Mouse (Mus musculus) neural tube, embryonic 13.5 days (tissue): ENCODE data around the gene Cdc42ep4. TPM values are rescaled to one million over a fixed set of nuclear protein-coding genes. Genes with fewer than 3 reads are reported as not detected.

Experiments used
- ATAC-seq: fragments of 200-750 bp; cut with Nextera tagmentation; 2 replicates; pipeline ENCODE4 v1.8.0; 2017; ENCODE audit warnings: low read depth, mild to moderate bottlenecking, moderate TSS enrichment, moderate library complexity
- H3K27ac ChIP-seq: fragments of 300-500 bp; sonication (generic); replicated peaks from 2 replicates; pipeline ENCODE4 v1.5.1; 2015; ENCODE audit warnings: moderate library complexity, mild to moderate bottlenecking, inconsistent platforms
- H3K27me3 ChIP-seq: fragments of 300-500 bp; sonication (generic); 2 replicates; pipeline ENCODE4 v1.6.1; 2015; ENCODE audit warnings: mild to moderate bottlenecking, inconsistent platforms
- H3K36me3 ChIP-seq: fragments of 300-500 bp; sonication (generic); 2 replicates; pipeline ENCODE4 v1.6.1; 2015; ENCODE audit warnings: mild to moderate bottlenecking, inconsistent platforms
- H3K4me1 ChIP-seq: fragments of 300-500 bp; sonication (generic); replicated peaks from 2 replicates; pipeline ENCODE4 v1.6.1; 2015; ENCODE audit warnings: inconsistent platforms
- H3K4me2 ChIP-seq: fragments of 300-500 bp; sonication (generic); 2 replicates; pipeline ENCODE4 v1.6.1; 2015; ENCODE audit warnings: inconsistent platforms, mild to moderate bottlenecking, moderate library complexity
- H3K4me3 ChIP-seq: fragments of 300-500 bp; sonication (generic); 2 replicates; pipeline ENCODE4 v1.5.1; 2015; ENCODE audit warnings: mild to moderate bottlenecking, inconsistent platforms
- H3K9ac ChIP-seq: fragments of 300-500 bp; sonication (generic); 2 replicates; pipeline ENCODE4 v1.6.1; 2015; ENCODE audit warnings: moderate library complexity, mild to moderate bottlenecking, inconsistent platforms
- H3K9me3 ChIP-seq: fragments of 300-500 bp; sonication (generic); 2 replicates; pipeline ENCODE4 v1.6.1; 2016; ENCODE audit warnings: inconsistent platforms
- WGBS: fragments of 180-500 bp; shearing (Covaris S2); methylation state at CpG from one replicate; pipeline ENCODE4 v1.1.7; 2015; 5-methylcytosine and 5-hydroxymethylcytosine counted together
- polyA plus RNA-seq: library from polyadenylated mRNA; unstranded; fragments of >200 nt; fragmentation: Nextera tagmentation; extraction: Ambion mirVana; gene quantifications from 2 replicates; pipeline ENCODE4 v1.2.1, GENCODE M21; 2015

Gene Cdc42ep4
- polyA plus RNA-seq, 1 experiment from 2014 or later = 58.9 TPM

GRCm38 (mm10) chr11:113708629-113709213, 43.0 kb downstream of the Cdc42ep4 start:
- ATAC-seq = no peak

GRCm38 (mm10) chr11:113705966-113706652, 45.6 kb downstream of the Cdc42ep4 start:
- ATAC-seq = no peak
- H3K9ac ChIP-seq = no peak overlapping the region
- no peak overlapping the region for H3K4me2 ChIP-seq
- H3K27ac ChIP-seq = no peak overlapping the region
- no peak overlapping the region for H3K4me3 ChIP-seq
- 86% methylated on average over 15 of the region's 15 CpGs for WGBS
- peaks cover 18% of the 10 kb centered on the region for H3K36me3 ChIP-seq
- H3K9me3 ChIP-seq = no peaks in the 10 kb centered on the region
- peaks cover 15% of the 10 kb centered on the region; the same call in 1 of the 2 replicates for H3K27me3 ChIP-seq
- peaks cover 26% of the 10 kb centered on the region for H3K4me1 ChIP-seq

More at GRCm38 (mm10) chr11:113708629-113709213, 43.0 kb downstream of the Cdc42ep4 start:
- Histone ChIP-seq H3K27me3 (peaks cover 15% of the 10 kb centered on the region; the same call in 1 of the 2 replicates), H3K27ac (no peak overlapping the region), H3K36me3 (peaks cover 14% of the 10 kb centered on the region), H3K4me2 (no peak overlapping the region), H3K9me3 (no peaks in the 10 kb centered on the region), H3K4me1 (peaks cover 26% of the 10 kb centered on the region), H3K9ac (no peak overlapping the region), H3K4me3 (no peak overlapping the region)
- 52% methylated on average over 19 of the region's 19 CpGs for WGBS

- Histone ChIP-seq H3K27me3 (peaks cover 7% of the 10 kb centered on the region; the same call in 1 of the 2 replicates), H3K36me3 (peaks cover 29% of the 10 kb centered on the region), H3K9ac (no peak overlapping the region), H3K27ac (no peak overlapping the region), H3K4me1 (peaks cover 4% of the 10 kb centered on the region; the same call in 1 of the 2 replicates), H3K4me3 (no peak overlapping the region), H3K4me2 (no peak overlapping the region), H3K9me3 (no peaks in the 10 kb centered on the region)
- peak; percentile 60 for ATAC-seq
- 38% methylated on average over 5 of the region's 5 CpGs for WGBS
Observed at GRCm38 (mm10) chr11:113703758-113704157, 47.9 kb downstream of the Cdc42ep4 start.

DNA sequence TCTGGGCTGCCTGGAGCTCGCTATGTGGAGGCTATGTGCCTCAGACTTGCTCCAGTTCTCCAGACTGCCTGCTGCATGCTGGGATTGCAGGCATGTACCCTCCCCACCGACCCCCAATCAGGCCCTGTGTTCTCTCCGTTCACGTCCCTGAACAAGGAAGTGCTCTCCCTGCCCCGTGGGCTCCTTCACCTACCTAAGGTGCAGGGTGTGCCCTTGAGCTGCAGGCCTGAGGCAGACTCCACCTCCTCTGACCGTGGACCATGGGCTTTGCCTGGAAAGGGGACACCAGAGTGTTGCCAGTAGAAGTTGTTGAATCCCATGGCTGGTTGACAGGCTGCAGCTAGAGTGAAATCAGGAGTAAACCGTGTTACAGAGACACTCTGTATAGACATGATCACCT, 52.0 kb downstream of the Cdc42ep4 start:
- peaks cover 49% of the 10 kb centered on the region for H3K36me3 ChIP-seq
- peaks cover 4% of the 10 kb centered on the region; the same call in 1 of the 2 replicates for H3K4me1 ChIP-seq
- H3K9me3 ChIP-seq = no peaks in the 10 kb centered on the region
- WGBS = 87% methylated on average over 7 of the region's 7 CpGs
- peak overlapping the region; percentile 26; the same call in 1 of the 2 replicates for H3K9ac ChIP-seq
- no peak overlapping the region for H3K4me2 ChIP-seq
- no peak for ATAC-seq
- H3K27me3 ChIP-seq = no peaks in the 10 kb centered on the region
- H3K27ac ChIP-seq = no peak overlapping the region
- H3K4me3 ChIP-seq = no peak overlapping the region

DNA sequence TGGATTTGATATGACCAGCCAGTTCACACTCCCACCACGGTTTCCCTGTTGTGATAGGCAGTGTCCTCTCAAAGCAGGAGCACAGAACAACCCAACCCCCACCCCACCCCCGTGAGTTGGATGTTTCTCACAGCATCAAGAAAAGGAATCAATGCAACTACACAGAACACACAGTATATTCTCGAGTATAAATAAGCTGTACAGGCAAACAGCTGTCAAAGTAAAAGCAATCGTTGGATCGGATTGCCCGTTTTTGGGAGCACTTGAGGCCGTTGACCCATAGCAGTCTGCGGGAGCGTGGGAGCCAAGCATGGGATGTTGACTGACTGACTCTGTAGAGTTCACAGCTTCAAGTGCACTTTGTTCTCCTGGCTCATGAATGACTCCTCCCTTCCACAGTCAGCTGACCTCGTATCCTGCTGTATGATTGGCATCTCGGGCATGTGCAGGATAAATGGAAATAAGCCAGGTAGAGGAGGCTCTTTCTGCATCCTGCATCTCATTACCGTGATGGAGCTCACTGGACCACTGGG, 53.6 kb downstream of the Cdc42ep4 start:
- H3K27ac ChIP-seq = no peak overlapping the region
- H3K9ac ChIP-seq = no peak overlapping the region
- ATAC-seq = no peak
- no peaks in the 10 kb centered on the region for H3K4me1 ChIP-seq
- 82% methylated on average over 12 of the region's 12 CpGs for WGBS
- no peak overlapping the region for H3K4me3 ChIP-seq
- H3K9me3 ChIP-seq = no peaks in the 10 kb centered on the region
- no peak overlapping the region for H3K4me2 ChIP-seq
- H3K36me3 ChIP-seq = peaks cover 65% of the 10 kb centered on the region
- H3K27me3 ChIP-seq = no peaks in the 10 kb centered on the region

DNA sequence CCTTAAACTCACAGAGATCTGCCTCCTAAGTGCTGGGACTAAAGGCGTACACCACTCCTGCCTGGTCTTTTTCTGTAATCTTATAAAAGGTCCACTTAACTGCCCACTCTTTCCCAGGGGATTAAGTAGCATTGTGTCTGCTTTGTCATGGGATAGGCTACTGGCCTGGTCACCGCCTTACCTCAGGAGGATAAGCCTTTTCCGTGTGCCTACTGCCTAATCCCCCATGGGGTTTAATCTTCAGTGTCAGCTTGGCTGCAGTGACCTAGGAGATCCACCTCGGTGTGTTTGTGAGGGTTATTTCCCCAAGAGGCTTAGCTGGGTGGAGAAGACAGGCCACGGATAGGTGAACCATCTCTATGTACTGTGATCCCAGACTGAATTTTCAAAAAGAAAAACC, 54.1 kb downstream of the Cdc42ep4 start:
- no peak for ATAC-seq
- H3K27me3 ChIP-seq = no peaks in the 10 kb centered on the region
- H3K4me3 ChIP-seq = no peak overlapping the region
- H3K4me2 ChIP-seq = no peak overlapping the region
- WGBS = 81% methylated on average over 5 of the region's 5 CpGs
- no peaks in the 10 kb centered on the region for H3K9me3 ChIP-seq
- no peaks in the 10 kb centered on the region for H3K4me1 ChIP-seq
- H3K27ac ChIP-seq = no peak overlapping the region
- peaks cover 70% of the 10 kb centered on the region for H3K36me3 ChIP-seq
- H3K9ac ChIP-seq = no peak overlapping the region

- Histone ChIP-seq H3K36me3 (peaks cover 92% of the 10 kb centered on the region), H3K27me3 (no peaks in the 10 kb centered on the region), H3K9ac (no peak overlapping the region), H3K27ac (no peak overlapping the region), H3K9me3 (no peaks in the 10 kb centered on the region), H3K4me3 (no peak overlapping the region), H3K4me2 (no peak overlapping the region), H3K4me1 (peaks cover 6% of the 10 kb centered on the region)
- no peak for ATAC-seq
- 75% methylated on average over 3 of the region's 3 CpGs for WGBS
Observed at GRCm38 (mm10) chr11:113691851-113692250, 59.8 kb downstream of the Cdc42ep4 start.

- Histone ChIP-seq H3K4me1 (peaks cover 11% of the 10 kb centered on the region), H3K36me3 (peaks cover 87% of the 10 kb centered on the region), H3K27me3 (no peaks in the 10 kb centered on the region), H3K4me3 (no peak overlapping the region), H3K4me2 (no peak overlapping the region), H3K9ac (no peak overlapping the region), H3K9me3 (no peaks in the 10 kb centered on the region), H3K27ac (no peak overlapping the region)
- 92% methylated on average over 5 of the region's 5 CpGs for WGBS
- ATAC-seq = no peak
Observed at GRCm38 (mm10) chr11:113691318-113691717, 60.4 kb downstream of the Cdc42ep4 start.

DNA sequence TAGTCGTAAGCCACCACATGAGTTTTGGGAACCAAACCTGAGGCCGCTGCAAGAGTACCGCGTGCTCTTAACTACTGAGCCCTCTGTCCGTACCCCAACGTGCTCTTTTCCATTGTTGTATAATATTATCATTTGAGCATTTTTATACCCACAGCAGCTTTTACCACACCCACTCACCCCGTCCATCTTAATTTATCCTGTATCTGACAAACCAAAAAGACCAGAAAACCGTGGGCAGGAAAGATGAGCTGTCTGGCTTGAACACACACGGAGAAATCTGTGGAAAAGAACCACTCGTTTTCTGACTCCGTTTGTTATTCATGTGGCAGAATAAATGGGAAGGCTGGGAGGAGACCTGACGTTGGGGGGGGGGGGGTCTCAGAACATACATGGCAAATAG, 61.2 kb downstream of the Cdc42ep4 start:
- Histone ChIP-seq H3K36me3 (peaks cover 79% of the 10 kb centered on the region), H3K27ac (no peak overlapping the region), H3K27me3 (no peaks in the 10 kb centered on the region), H3K4me2 (no peak overlapping the region), H3K4me3 (no peak overlapping the region), H3K9me3 (no peaks in the 10 kb centered on the region), H3K4me1 (peaks cover 19% of the 10 kb centered on the region), H3K9ac (no peak overlapping the region)
- WGBS = 93% methylated on average over 12 of the region's 12 CpGs
- ATAC-seq = no peak

GRCm38 (mm10) chr11:113687031-113687430, 64.7 kb downstream of the Cdc42ep4 start:
- no peak overlapping the region for H3K4me3 ChIP-seq
- 0 out of 2 replicates have a peak overlapping the region, but pooled peaks have one; percentile 4 for H3K4me2 ChIP-seq
- no peaks in the 10 kb centered on the region for H3K9me3 ChIP-seq
- peaks cover 44% of the 10 kb centered on the region for H3K36me3 ChIP-seq
- WGBS = 27% methylated on average over 2 of the region's 2 CpGs
- H3K27me3 ChIP-seq = no peaks in the 10 kb centered on the region
- peaks cover 40% of the 10 kb centered on the region for H3K4me1 ChIP-seq
- H3K27ac ChIP-seq = peak overlapping the region; percentile 56
- H3K9ac ChIP-seq = peak overlapping the region; percentile 53
- no peak for ATAC-seq

DNA sequence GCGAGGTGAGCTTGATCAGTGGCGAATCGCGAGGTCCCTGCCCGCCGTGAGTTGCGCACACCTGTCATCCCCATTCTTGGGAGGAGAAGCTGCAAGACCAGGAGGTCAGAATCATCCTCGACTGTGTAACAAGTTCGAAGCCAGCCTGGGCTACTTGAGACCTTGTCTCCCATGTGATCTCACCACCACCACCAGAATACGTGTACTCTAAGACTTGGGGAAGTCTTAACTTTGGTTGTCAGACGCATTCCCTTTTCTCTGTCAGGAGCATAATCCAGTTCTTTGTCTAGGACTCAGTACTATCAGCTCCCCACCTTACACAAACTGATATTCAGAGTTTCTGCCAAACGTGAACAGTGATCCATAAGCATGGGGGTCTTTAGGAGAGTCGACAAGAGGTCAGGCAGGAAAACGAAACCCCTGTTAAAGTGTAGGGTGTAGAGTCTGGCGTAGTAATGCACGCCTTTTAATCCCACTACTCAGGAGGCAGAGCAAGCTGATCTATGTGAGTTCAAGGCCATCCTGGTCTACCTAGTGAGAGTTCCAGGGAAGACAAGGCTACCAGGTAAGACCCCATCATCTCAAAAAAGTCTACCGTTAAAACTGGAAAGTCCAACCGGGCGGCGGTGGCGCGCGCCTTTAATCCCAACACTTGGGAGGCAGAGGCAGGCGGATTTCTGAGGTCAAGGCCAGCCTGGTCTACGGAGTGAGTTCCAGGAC, 66.8 kb downstream of the Cdc42ep4 start:
- peak overlapping the region; percentile 89 for H3K4me2 ChIP-seq
- H3K36me3 ChIP-seq = peaks cover 23% of the 10 kb centered on the region
- H3K27me3 ChIP-seq = no peaks in the 10 kb centered on the region
- no peak for ATAC-seq
- WGBS = 43% methylated on average over 25 of the region's 25 CpGs
- H3K4me3 ChIP-seq = peak overlapping the region; percentile 88
- H3K4me1 ChIP-seq = peaks cover 54% of the 10 kb centered on the region
- peak overlapping the region; percentile 71 for H3K27ac ChIP-seq
- H3K9me3 ChIP-seq = no peaks in the 10 kb centered on the region
- H3K9ac ChIP-seq = peak overlapping the region; percentile 77
